Mouse (Mus musculus) kidney, postnatal 25 days (tissue): ENCODE data around the gene Stk24.

Source experiments
- DNase-seq, 2 experiments: peaks; one replicate each; pipeline ENCODE4 v3.0.0; 2021; ENCODE audit warnings: mixed read lengths in 2 of 2

Gene Stk24

GRCm38 (mm10) chr14:121310325-121311080 lies 69.3 kb downstream of the Stk24 start:
- DNase-seq: no peak

- DNase-seq: peak in 1 of 2 experiments; percentile 55
Observed at GRCm38 (mm10) chr14:121309909-121310308, 69.9 kb downstream of the Stk24 start.

DNA sequence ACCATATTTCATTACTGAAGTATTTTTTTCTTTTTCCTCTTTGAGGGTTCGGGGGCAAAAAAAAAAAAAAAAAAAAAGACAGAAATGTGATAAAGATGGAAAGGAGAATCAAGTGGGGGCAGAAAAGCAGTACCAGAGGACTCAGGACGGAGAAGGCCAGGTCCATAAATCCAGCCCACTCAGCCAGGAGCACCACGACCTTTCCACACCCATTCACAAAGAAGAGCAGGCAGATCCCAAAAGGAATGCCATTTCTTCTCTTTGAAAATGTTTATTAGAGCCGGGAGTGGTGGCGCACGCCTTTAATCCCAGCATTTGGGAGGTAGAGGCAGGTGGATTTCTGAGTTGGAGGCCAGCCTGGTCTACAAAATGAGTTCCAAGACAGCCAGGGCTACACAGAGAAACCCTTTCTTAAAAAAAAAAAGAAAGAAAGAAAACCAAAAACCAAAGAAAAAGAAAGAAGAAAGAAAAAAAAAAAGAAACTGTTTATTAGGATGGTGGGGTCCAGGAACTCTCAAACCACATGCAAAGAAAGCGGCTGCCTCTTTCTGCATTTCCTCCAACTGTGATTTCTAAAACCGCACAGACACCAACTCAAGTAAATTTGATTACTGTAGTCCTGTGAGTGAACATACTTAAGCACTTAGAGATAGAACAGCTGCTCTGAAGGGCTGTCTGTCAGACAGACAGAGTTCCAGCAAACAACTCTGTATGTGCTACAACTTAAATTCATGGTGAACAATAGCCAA lies 74.3 kb downstream of the Stk24 start:
- no peak for DNase-seq

GRCm38 (mm10) chr14:121304523-121304922 lies 75.3 kb downstream of the Stk24 start:
- DNase-seq: no peak

- DNase-seq: no peak
Observed at GRCm38 (mm10) chr14:121299093-121299492, 80.7 kb downstream of the Stk24 start.

DNA sequence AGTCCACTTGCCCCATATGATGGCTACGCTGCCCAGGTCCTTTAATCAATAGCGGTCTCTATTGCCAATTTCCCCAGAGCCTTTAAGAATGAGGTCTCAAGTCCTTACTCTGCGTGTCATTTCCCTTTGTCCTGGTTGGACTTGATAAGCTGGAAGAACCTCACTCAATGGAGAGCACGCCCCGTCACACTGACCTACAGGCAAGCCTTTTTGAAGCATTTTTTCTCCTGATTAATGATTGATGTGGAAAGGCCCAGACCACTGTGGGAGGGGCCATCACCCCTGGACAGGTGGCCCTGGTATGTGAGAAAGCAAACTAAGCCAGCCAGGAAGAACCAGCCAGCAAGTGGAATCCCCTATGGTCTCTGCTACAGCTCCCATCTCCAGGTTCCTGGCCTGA lies 81.3 kb downstream of the Stk24 start:
- peak; percentile 68 to 81 for DNase-seq

DNA sequence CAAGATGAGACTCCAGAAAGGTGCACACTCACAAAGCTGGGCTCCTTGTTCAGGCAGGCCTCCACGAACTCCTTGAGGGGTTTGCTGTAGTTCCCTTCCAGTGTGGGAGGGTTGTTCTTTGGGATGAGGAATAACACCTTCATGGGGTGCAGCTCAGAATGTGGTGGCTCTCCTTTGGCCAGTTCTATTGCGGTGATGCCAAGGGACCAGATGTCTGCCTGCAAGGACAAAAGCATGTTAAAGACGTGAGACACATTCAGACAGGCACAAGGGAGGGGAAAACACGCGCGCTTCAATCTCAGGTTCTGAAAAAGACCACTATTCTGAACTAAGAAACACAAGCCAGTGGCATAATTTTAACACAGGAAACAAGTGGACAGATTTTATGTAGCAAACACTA lies 82.7 kb downstream of the Stk24 start:
- DNase-seq: no peak

- DNase-seq: no peak
Observed at GRCm38 (mm10) chr14:121294484-121294883, 85.3 kb downstream of the Stk24 start.

DNA sequence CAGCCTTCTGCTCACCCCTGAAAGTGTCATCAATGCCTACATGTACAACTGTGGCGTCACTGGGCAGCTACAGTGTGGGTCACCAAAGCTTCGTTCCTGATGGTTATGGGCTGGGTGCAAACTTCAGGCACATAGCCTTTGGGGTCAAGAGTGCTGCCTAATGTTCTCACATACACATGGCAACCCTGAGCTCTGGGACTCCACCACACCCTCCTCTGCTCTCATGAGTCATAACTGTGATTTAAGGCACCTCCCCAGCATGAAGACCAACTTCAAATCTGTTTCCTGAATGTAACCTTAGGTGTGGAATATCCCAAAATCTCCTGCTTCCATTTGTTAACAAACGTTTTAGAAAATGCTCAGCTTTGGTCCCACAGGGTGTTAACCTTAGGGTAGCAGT lies 87.4 kb downstream of the Stk24 start:
- DNase-seq: no peak

DNA sequence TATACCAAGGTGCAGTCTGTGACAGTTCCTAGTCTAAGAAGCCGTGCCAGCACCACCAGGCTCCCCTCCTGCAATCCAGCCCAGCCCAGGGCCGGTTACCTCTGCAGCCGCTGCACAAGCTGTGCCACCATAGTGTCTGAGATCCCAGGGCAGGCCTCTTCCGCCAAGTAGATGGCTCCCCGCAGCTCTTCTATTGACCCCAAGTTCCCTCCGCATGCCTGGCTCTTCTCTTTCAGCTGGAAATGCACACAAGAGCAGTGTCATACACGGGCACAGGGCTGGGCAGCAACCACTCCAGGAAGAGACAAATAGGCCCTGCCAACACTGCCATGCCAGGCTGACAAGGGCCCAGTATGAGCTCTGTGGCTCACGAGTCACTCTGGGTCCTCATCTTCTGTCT lies 87.9 kb downstream of the Stk24 start:
- no peak for DNase-seq

GRCm38 (mm10) chr14:121285379-121286120 lies 94.3 kb downstream of the Stk24 start:
- DNase-seq: no peak

DNA sequence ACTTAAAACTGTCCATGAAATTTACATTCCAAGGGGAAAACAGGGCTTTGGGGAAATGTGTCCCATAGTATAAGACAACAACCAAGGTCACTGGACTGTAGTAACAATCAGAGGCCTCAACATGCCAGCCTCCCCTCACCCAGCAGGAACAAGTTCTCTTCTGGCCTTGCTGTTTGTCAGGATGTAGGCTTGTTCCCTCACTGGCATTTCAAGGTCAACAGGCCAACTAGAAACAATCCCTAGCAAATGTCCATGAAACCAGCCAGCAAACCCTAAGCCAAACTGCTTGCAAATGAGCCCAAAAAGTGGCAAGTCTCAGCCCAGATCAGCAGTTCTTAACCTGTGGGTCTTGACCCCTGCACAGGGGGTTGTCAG lies 98.5 kb downstream of the Stk24 start:
- no peak for DNase-seq

DNA sequence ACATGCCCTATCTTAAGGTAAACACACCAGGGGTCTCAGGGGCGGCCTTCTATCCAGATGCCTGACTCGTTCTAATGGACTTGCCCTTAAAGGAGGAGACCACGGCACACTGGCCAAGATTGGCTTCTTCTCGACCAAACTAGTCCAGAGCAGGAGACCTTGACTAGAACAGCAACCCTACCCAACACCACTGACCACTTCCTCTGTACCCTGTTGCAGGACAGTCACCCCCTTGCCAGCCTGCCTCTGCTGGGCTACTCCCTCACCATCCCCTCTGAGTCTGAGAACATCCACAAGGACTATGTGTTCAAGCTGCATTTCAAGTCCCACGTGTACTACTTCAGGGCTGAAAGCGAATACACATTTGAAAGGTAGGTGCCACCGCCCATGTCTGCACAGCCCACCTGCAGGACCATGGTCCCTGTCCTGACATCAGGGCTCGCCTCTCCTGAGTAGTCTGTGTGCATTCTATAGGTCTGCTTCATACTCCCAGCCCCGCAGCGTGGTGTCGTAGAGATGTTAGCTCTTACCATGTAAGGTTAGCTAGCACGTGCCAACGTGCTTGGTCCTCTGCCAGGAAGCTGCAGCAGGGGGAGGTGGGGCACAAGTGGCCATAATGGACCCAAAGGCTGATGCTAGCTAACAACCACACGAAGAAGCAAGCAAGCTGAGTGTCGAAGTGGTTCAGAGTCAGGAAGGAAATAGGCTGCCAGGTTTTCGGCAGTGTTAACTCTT lies 99.0 kb downstream of the Stk24 start:
- peak; percentile 52 to 64 for DNase-seq

DNA sequence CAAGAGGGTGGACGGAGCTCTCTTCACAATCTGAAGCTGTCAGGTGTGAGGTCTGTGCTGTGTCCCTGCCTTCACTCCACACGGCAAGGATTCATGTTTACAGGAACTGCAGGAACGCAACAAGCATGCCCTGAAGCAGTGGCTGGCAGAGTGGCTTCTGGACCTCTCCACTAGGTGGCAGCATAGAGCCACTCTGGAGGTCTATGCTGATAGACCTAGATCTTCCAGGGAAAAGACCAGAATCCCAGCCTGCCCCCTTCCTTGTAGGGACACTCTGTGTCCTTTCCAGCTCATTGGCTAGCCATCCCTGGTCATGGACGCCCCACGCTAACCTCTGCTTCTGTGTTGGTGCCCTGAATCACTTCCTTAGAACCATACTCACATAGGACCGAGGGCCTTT lies 100.7 kb downstream of the Stk24 start:
- DNase-seq: peak; percentile 80 to 87

- no peak for DNase-seq
Observed at GRCm38 (mm10) chr14:121276016-121276415, 103.8 kb downstream of the Stk24 start.

GRCm38 (mm10) chr14:121274985-121275384 lies 104.8 kb downstream of the Stk24 start:
- DNase-seq: peak in 1 of 2 experiments; percentile 27

GRCm38 (mm10) chr14:121270490-121270889 lies 109.3 kb downstream of the Stk24 start:
- DNase-seq: no peak

DNA sequence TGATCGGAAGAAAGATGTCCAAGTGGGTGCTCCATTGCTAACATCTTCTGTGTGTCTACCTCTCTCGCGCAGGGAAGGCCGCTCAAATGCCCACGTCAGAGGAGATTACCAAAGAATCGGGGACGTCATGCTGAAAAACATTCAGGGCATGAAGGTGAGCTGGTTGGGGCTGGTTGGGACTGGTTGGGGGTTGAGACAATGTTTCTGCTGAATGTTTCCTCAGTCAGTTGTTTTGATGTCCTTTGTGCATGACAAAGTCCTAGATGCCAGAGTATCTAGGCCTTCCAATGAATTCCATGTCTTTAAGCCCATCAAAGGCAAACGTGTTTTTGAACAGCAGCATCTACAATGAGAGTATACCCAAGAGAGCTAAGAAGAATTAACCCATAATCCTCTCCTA lies 112.0 kb downstream of the Stk24 start:
- no peak for DNase-seq

- no peak for DNase-seq
Observed at GRCm38 (mm10) chr14:121264453-121264852, 115.4 kb downstream of the Stk24 start.

DNA sequence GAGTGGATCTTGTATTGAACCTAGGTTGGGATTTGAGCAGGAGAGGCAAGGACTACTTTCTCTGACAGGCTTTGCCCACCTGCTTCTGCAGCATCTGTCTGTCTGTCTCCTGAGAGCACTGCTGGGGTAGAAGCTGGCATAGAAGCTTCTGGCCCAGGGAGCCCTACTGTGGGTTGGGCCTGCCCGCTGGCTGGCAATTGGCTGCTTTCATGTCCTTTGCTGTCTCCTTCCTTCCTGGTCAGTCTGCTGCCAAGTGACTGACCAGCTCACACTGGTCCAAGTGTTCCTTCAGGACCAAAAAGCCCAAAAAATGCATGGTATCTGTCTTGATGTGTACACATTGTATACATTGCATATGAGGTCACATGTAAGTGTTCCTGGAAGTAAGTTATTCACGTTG lies 115.9 kb downstream of the Stk24 start:
- no peak for DNase-seq

DNA sequence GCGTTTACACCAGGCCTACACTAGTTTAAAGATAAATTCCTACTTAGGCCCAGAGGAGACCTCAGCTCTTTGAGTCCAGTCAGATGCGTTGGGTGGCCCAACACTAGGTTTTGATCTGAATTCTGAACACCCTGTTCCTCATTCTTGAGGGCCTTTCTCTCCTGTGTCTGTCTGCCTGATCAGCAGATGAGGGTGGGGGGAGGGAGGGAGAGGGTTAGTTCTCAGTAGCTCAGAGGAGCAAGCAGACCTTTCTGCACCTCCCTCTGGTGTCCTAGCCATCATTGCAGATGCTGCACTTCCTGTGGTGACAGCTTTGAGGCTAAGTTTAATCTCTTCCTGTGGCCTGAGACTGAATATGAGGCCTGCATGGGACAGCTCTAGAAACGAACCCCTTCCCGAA lies 117.2 kb downstream of the Stk24 start:
- no peak for DNase-seq

DNA sequence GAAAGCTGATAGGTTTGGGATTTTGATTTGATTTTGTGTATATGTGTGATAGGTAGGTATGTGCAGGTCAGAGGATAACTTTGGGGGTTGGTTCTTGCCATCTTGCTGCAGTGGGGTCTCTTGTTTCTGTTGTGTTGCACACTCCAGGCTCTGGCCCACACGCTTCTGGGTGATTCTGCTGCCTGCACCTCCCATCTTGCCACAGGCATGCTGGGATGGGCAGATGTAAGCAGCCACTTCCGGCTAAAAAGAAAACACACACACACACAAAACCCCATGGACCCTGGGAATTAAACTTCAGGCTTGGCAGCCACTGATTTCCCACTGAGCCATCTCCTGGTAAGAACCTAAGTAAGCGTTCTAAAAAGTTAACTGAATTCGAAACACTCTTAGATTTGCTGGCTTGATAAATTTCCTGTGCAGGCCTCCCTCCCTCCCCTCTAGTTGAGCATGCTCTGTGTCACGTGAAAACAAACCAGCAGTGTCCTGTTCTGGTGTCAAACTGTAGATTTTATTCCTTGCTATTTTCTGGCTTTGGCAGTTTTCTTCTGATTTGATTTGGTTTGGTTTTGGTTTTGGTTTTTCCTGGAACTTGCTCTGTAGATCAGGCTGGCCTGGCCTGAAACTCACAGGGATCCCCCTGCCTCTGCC lies 118.5 kb downstream of the Stk24 start:
- no peak for DNase-seq
